Mouse (Mus musculus): ENCODE measurements around the gene Mical3. TPM values are rescaled to one million over a fixed set of nuclear protein-coding genes. Genes with fewer than 3 reads are reported as not detected.

Gene Mical3
- polyA plus RNA-seq, 1 experiment from 2014 or later, result 68.8 TPM

- 90% methylated on average over 5 of the region's 5 CpGs for WGBS
- no peak overlapping the region for H3K4me3 ChIP-seq (ENCODE audit: low read depth, low read length)
- H3K9me3 ChIP-seq (ENCODE audit: control insufficient read depth, low read length), result no peaks in the 10 kb centered on the region
- 0 out of 2 replicates have a peak, but pooled peaks cover 3% of the 10 kb centered on the region for H3K4me1 ChIP-seq (ENCODE audit: control insufficient read depth, insufficient read depth, low read length)
- H3K4me2 ChIP-seq (ENCODE audit: low read depth, low read length), result no peak overlapping the region
- peaks cover 34% of the 10 kb centered on the region for H3K36me3 ChIP-seq (ENCODE audit: control insufficient read depth, insufficient read depth, low read length)
- H3K27me3 ChIP-seq (ENCODE audit: control insufficient read depth, insufficient read depth, low read length), result no peaks in the 10 kb centered on the region
- ATAC-seq (ENCODE audit: low read depth), result no peak
- H3K9ac ChIP-seq (replicated peaks; ENCODE audit: low read depth, low read length), result no peak overlapping the region
- no peak overlapping the region for H3K27ac ChIP-seq (ENCODE audit: low read depth, low read length)
Observed at GRCm38 (mm10) chr6:121016097-121016496, 114.7 kb downstream of the Mical3 start.

- Histone ChIP-seq H3K27me3 (ENCODE audit: control insufficient read depth, insufficient read depth, low read length) (no peaks in the 10 kb centered on the region), H3K9me3 (ENCODE audit: control insufficient read depth, low read length) (no peaks in the 10 kb centered on the region), H3K4me3 (ENCODE audit: low read depth, low read length) (no peak overlapping the region), H3K9ac (replicated peaks; ENCODE audit: low read depth, low read length) (no peak overlapping the region), H3K36me3 (ENCODE audit: control insufficient read depth, insufficient read depth, low read length) (peaks cover 19% of the 10 kb centered on the region), H3K27ac (ENCODE audit: low read depth, low read length) (no peak overlapping the region), H3K4me2 (ENCODE audit: low read depth, low read length) (no peak overlapping the region), H3K4me1 (ENCODE audit: control insufficient read depth, insufficient read depth, low read length) (0 out of 2 replicates have a peak, but pooled peaks cover 3% of the 10 kb centered on the region)
- ATAC-seq (ENCODE audit: low read depth), result no peak
- 77% methylated on average over 11 of the region's 11 CpGs for WGBS
Observed at GRCm38 (mm10) chr6:121014339-121014738, 116.5 kb downstream of the Mical3 start.

DNA sequence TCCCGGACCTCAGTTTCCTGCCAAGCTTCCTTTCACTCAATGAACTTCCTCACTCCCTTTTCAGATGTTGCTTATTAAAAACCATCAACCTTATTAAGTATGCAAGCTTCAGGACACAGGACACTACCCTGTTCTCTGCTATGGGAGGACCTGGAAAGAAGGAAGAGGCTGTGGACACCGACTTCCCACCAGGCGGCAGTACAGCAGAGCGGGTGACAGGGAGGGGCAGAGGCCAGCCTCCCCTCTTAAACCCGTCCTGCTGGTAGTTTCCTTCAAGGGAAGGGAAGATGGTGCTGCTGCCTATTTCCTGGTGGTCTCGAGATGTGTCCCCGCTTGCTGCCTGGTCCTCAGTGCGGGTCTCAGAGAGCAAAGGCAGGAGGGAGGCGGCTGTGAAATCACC lies 117.0 kb downstream of the Mical3 start:
- Histone ChIP-seq H3K27ac (ENCODE audit: low read depth, low read length) (no peak overlapping the region), H3K4me1 (ENCODE audit: control insufficient read depth, insufficient read depth, low read length) (0 out of 2 replicates have a peak, but pooled peaks cover 3% of the 10 kb centered on the region), H3K9me3 (ENCODE audit: control insufficient read depth, low read length) (no peaks in the 10 kb centered on the region), H3K9ac (replicated peaks; ENCODE audit: low read depth, low read length) (no peak overlapping the region), H3K27me3 (ENCODE audit: control insufficient read depth, insufficient read depth, low read length) (no peaks in the 10 kb centered on the region), H3K36me3 (ENCODE audit: control insufficient read depth, insufficient read depth, low read length) (peaks cover 18% of the 10 kb centered on the region), H3K4me3 (ENCODE audit: low read depth, low read length) (no peak overlapping the region), H3K4me2 (ENCODE audit: low read depth, low read length) (no peak overlapping the region)
- ATAC-seq (ENCODE audit: low read depth), result no peak
- 53% methylated on average over 9 of the region's 9 CpGs for WGBS

DNA sequence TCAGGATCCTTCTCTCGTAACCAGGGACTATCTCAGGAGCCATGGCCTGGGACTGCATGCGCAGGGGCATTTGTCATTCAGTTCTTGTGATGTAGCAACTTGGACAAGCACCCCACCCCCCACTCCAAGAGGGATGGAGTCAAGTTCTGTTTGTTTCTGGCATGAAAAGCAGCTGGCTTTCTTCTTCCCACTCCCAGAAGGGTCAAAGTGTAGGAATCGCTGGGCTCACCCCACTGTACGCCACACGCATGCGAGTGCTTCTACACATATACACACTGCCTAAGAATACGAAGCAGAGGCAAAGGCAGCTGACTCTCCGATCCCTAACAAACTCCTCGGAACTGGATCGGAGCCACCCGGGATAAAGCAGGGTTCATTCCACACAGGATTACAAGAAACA lies 119.1 kb downstream of the Mical3 start:
- Histone ChIP-seq H3K9ac (replicated peaks; ENCODE audit: low read depth, low read length) (no peak overlapping the region), H3K27ac (ENCODE audit: low read depth, low read length) (no peak overlapping the region), H3K4me1 (ENCODE audit: control insufficient read depth, insufficient read depth, low read length) (0 out of 2 replicates have a peak, but pooled peaks cover 3% of the 10 kb centered on the region), H3K4me2 (ENCODE audit: low read depth, low read length) (no peak overlapping the region), H3K36me3 (ENCODE audit: control insufficient read depth, insufficient read depth, low read length) (peaks cover 18% of the 10 kb centered on the region; the same call in 1 of the 2 replicates), H3K27me3 (ENCODE audit: control insufficient read depth, insufficient read depth, low read length) (no peaks in the 10 kb centered on the region), H3K9me3 (ENCODE audit: control insufficient read depth, low read length) (no peaks in the 10 kb centered on the region), H3K4me3 (ENCODE audit: low read depth, low read length) (no peak overlapping the region)
- no peak for ATAC-seq (ENCODE audit: low read depth)
- WGBS, result 93% methylated on average over 11 of the region's 11 CpGs

GRCm38 (mm10) chr6:121009651-121010050 lies 121.1 kb downstream of the Mical3 start:
- Histone ChIP-seq H3K27ac (ENCODE audit: low read depth, low read length) (no peak overlapping the region), H3K4me1 (ENCODE audit: control insufficient read depth, insufficient read depth, low read length) (0 out of 2 replicates have a peak, but pooled peaks cover 3% of the 10 kb centered on the region), H3K36me3 (ENCODE audit: control insufficient read depth, insufficient read depth, low read length) (peaks cover 15% of the 10 kb centered on the region; the same call in 1 of the 2 replicates), H3K9ac (replicated peaks; ENCODE audit: low read depth, low read length) (no peak overlapping the region), H3K9me3 (ENCODE audit: control insufficient read depth, low read length) (no peaks in the 10 kb centered on the region), H3K4me3 (ENCODE audit: low read depth, low read length) (no peak overlapping the region), H3K4me2 (ENCODE audit: low read depth, low read length) (no peak overlapping the region), H3K27me3 (ENCODE audit: control insufficient read depth, insufficient read depth, low read length) (no peaks in the 10 kb centered on the region)
- WGBS, result 94% methylated on average over 8 of the region's 8 CpGs
- no peak for ATAC-seq (ENCODE audit: low read depth)

DNA sequence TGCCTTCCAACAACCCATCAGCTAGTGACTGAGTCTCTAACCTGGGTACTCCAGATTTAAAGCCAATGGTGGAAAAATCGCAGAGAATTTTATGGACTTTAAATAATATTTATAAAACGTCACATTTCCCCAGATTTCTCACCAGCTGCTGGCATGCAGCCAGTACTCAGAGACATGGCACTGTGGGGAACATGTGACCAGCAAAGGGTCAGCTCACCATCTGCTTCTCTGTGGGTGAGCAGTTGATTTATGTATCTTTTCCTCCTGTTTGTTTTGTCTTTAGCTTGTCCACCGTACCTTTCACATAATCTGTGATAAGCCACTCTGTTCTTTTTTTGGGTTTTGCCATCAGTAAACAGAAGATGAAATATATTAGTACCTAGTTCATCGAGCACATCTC lies 125.8 kb downstream of the Mical3 start:
- no peak overlapping the region for H3K4me2 ChIP-seq (ENCODE audit: low read depth, low read length)
- no peak overlapping the region for H3K27ac ChIP-seq (ENCODE audit: low read depth, low read length)
- H3K4me1 ChIP-seq (ENCODE audit: control insufficient read depth, insufficient read depth, low read length), result no peaks in the 10 kb centered on the region
- no peaks in the 10 kb centered on the region for H3K27me3 ChIP-seq (ENCODE audit: control insufficient read depth, insufficient read depth, low read length)
- no peak overlapping the region for H3K4me3 ChIP-seq (ENCODE audit: low read depth, low read length)
- no peak for ATAC-seq (ENCODE audit: low read depth)
- peaks cover 21% of the 10 kb centered on the region for H3K36me3 ChIP-seq (ENCODE audit: control insufficient read depth, insufficient read depth, low read length)
- 32% methylated on average over 4 of the region's 4 CpGs for WGBS
- no peak overlapping the region for H3K9ac ChIP-seq (replicated peaks; ENCODE audit: low read depth, low read length)
- no peaks in the 10 kb centered on the region for H3K9me3 ChIP-seq (ENCODE audit: control insufficient read depth, low read length)

DNA sequence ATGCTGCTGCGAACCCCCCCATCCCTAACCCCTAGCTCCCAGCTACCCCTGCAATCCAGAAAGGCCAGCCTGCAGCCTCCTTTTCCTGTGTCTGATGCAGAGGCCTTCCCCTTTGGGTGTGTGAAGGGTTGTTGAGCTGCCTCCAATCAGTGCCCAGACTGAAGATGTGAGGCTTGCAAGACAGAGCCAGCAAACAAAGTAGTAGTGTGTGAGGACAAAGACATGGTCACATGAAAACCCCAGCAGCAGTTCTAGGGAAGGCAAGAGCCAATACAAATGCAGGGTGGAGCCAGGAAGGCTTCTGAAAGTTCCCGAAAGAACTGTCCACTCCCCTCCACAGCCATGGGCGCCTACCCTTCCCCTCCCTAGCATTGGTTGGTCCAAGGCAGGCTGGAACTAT lies 127.8 kb downstream of the Mical3 start:
- H3K9me3 ChIP-seq (ENCODE audit: control insufficient read depth, low read length), result no peaks in the 10 kb centered on the region
- no peak overlapping the region; the same call in 1 of the 2 replicates for H3K27ac ChIP-seq (ENCODE audit: low read depth, low read length)
- peaks cover 26% of the 10 kb centered on the region for H3K36me3 ChIP-seq (ENCODE audit: control insufficient read depth, insufficient read depth, low read length)
- no peak overlapping the region for H3K4me3 ChIP-seq (ENCODE audit: low read depth, low read length)
- 77% methylated on average over 3 of the region's 3 CpGs for WGBS
- no peaks in the 10 kb centered on the region for H3K4me1 ChIP-seq (ENCODE audit: control insufficient read depth, insufficient read depth, low read length)
- H3K4me2 ChIP-seq (ENCODE audit: low read depth, low read length), result no peak overlapping the region
- H3K27me3 ChIP-seq (ENCODE audit: control insufficient read depth, insufficient read depth, low read length), result no peaks in the 10 kb centered on the region
- peak; percentile 36; the same call in 1 of the 2 replicates for ATAC-seq (ENCODE audit: low read depth)
- H3K9ac ChIP-seq (replicated peaks; ENCODE audit: low read depth, low read length), result no peak overlapping the region

DNA sequence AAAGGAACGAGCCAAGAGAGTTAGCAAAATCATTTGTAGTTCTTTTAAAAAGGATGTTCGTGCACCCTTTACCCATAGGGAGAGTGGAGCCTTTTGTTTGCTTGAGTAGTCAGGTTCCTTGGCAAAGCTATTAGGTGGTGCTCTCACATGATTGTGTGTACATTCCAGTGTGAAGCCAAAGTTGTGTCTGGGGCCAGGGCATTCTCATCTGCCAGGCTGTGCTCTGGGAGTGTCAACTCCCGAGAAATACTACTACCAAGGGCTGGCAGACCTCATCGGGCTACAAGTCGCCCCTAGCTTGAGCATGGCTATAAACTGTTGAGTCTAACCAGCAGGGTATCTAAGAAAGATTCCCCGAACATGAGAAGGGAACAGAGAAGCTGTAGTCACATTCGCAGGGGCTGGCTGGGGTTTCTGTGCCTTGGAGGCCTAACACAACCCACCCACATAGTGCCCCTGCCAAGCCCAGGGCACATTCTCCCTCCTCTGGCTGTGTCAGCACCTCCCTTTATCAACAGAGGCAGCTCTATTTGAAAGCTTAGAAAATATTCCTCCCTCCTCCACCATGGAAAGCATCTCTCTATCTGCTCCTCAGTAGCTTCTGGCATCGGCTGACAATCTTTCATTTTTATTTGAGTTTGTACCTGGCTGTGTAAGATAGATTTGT lies 130.8 kb downstream of the Mical3 start:
- Histone ChIP-seq H3K27me3 (ENCODE audit: control insufficient read depth, insufficient read depth, low read length) (no peaks in the 10 kb centered on the region), H3K4me1 (ENCODE audit: control insufficient read depth, insufficient read depth, low read length) (no peaks in the 10 kb centered on the region), H3K27ac (ENCODE audit: low read depth, low read length) (no peak overlapping the region), H3K4me3 (ENCODE audit: low read depth, low read length) (no peak overlapping the region), H3K36me3 (ENCODE audit: control insufficient read depth, insufficient read depth, low read length) (peaks cover 21% of the 10 kb centered on the region), H3K9ac (replicated peaks; ENCODE audit: low read depth, low read length) (no peak overlapping the region), H3K9me3 (ENCODE audit: control insufficient read depth, low read length) (no peaks in the 10 kb centered on the region), H3K4me2 (ENCODE audit: low read depth, low read length) (no peak overlapping the region)
- ATAC-seq (ENCODE audit: low read depth), result no peak
- WGBS, result 83% methylated on average over 8 of the region's 8 CpGs

DNA sequence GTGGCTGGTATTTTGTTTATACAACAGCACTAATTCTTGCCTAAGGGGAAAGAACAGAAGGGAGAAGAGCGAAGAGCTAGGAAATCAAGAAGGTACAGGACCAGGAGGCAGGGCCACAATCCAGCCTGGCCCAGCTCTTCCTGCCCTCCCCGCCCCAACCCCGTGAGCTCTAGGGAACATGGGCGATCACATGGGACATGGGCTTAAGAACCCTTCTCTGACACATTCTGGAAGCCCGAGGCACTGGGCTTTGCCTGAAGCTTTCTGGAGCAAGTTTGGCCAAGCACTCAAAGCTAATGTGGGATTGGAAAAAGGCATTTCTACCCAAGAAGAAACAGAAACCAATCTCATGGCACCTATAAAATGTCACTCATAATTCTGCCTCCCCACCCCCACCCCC lies 131.7 kb downstream of the Mical3 start:
- H3K27me3 ChIP-seq (ENCODE audit: control insufficient read depth, insufficient read depth, low read length), result no peaks in the 10 kb centered on the region
- 77% methylated on average over 5 of the region's 5 CpGs for WGBS
- ATAC-seq (ENCODE audit: low read depth), result no peak
- H3K4me1 ChIP-seq (ENCODE audit: control insufficient read depth, insufficient read depth, low read length), result no peaks in the 10 kb centered on the region
- peaks cover 21% of the 10 kb centered on the region for H3K36me3 ChIP-seq (ENCODE audit: control insufficient read depth, insufficient read depth, low read length)
- no peak overlapping the region for H3K4me3 ChIP-seq (ENCODE audit: low read depth, low read length)
- H3K4me2 ChIP-seq (ENCODE audit: low read depth, low read length), result no peak overlapping the region
- no peak overlapping the region for H3K27ac ChIP-seq (ENCODE audit: low read depth, low read length)
- H3K9me3 ChIP-seq (ENCODE audit: control insufficient read depth, low read length), result no peaks in the 10 kb centered on the region
- H3K9ac ChIP-seq (replicated peaks; ENCODE audit: low read depth, low read length), result no peak overlapping the region

Data from neural tube, embryonic 14.5 days (tissue).